Mouse (Mus musculus): Measurements from ENCODE around the gene Hoxc13. TPM values are rescaled to one million over a fixed set of nuclear protein-coding genes. Genes with fewer than 3 reads are reported as not detected.

Gene Hoxc13
- total and polyA plus RNA-seq, 2 experiments from 2014 or later = 0.16 TPM; not detected in 1

GRCm38 (mm10) chr15:102976631-102977422 is 55.9 kb downstream of the Hoxc13 start:
- no peak overlapping the region for H3K27ac ChIP-seq (ENCODE audit: low read depth, low read length)
- no peaks in the 10 kb centered on the region for H3K4me1 ChIP-seq (ENCODE audit: insufficient read depth, low read length)
- H3K36me3 ChIP-seq (ENCODE audit: insufficient read depth, low read length) = no peaks in the 10 kb centered on the region
- H3K4me3 ChIP-seq (ENCODE audit: low read depth, low read length) = no peak overlapping the region
- H3K9ac ChIP-seq (replicated peaks; ENCODE audit: low read length, poor library complexity, severe bottlenecking) = no peak overlapping the region
- ATAC-seq (ENCODE audit: low FRiP score) (no peak), DNase-seq (ENCODE audit: low spot score) (no peak)
- no peaks in the 10 kb centered on the region for H3K9me3 ChIP-seq (ENCODE audit: low read length)
- TF ChIP-seq CTCF (IDR thresholded peaks at IDR 0.05) = no peak
- WGBS = 1% methylated on average over 37 of the region's 37 CpGs
- no peak overlapping the region for H3K4me2 ChIP-seq (ENCODE audit: low read depth, low read length, poor library complexity, severe bottlenecking)
- H3K27me3 ChIP-seq (ENCODE audit: insufficient read depth, low read length) = peaks cover 88% of the 10 kb centered on the region

DNA sequence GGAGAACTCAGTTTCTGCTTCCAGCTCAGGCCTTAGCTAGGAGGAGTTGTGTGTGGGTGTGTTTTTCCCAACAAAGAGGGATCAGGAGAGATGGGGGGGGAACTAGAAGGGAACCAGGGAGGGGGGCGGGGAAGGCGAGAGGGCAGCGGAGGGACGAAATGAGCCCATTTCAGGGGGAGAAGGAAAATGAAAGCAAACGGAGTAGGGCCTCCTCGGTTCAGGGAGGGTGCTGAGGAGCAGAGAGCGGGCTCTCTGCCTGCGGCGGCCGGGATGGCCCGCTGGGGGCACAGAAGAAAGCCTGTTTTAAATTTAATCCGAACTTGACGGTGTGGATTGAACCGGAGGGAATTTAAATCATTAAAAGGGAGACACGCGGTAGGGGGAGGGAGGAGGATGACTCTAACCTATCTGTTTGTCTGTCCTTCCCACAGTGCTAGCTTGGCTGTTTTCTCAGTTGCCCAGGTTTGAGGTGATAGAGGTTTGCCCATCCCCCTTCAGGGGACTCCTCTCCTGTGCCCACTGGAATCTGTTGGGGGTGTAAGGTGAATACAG is 56.6 kb downstream of the Hoxc13 start:
- Histone ChIP-seq H3K27ac (ENCODE audit: low read depth, low read length) (no peak overlapping the region), H3K4me2 (ENCODE audit: low read depth, low read length, poor library complexity, severe bottlenecking) (no peak overlapping the region), H3K36me3 (ENCODE audit: insufficient read depth, low read length) (no peaks in the 10 kb centered on the region), H3K4me3 (ENCODE audit: low read depth, low read length) (no peak overlapping the region), H3K27me3 (ENCODE audit: insufficient read depth, low read length) (peaks cover 89% of the 10 kb centered on the region), H3K9me3 (ENCODE audit: low read length) (no peaks in the 10 kb centered on the region), H3K9ac (replicated peaks; ENCODE audit: low read length, poor library complexity, severe bottlenecking) (no peak overlapping the region), H3K4me1 (ENCODE audit: insufficient read depth, low read length) (no peaks in the 10 kb centered on the region)
- ATAC-seq (ENCODE audit: low FRiP score) (no peak), DNase-seq (ENCODE audit: low spot score) (no peak)
- 3% methylated on average over 16 of the region's 16 CpGs for WGBS
- TF ChIP-seq CTCF (IDR thresholded peaks at IDR 0.05) = no peak

Small RNAs within 50 kb of the gene (microRNA-seq; reads per million reads assigned to microRNA genes)
- gene Mir196a-2 (ENCODE audit: borderline number of aligned reads) = not detected

Other genes starting within 250 kb of the Hoxc13 start
- 187 and 348 TPM in 2 replicates for gene Atp5g2, start 248.8 kb upstream of the Hoxc13 start, total RNA-seq (2014; rRNA removed)
- gene Atp5g2, start 248.8 kb upstream of the Hoxc13 start, polyA plus RNA-seq (2015; fragmentation: Nextera tagmentation; extraction: Ambion mirVana) = 54.4 and 76.5 TPM in 2 replicates
- gene Calcoco1, start 198.9 kb upstream of the Hoxc13 start, total RNA-seq (2014; rRNA removed) = 34.4 and 34.7 TPM in 2 replicates
- 27.1 and 27.2 TPM in 2 replicates for gene Calcoco1, start 198.9 kb upstream of the Hoxc13 start, polyA plus RNA-seq (2015; fragmentation: Nextera tagmentation; extraction: Ambion mirVana)
- not detected in 2 replicates for gene Hoxc12, start 15.7 kb downstream of the Hoxc13 start, total RNA-seq (2014; rRNA removed)
- not detected in 2 replicates for gene Hoxc12, start 15.7 kb downstream of the Hoxc13 start, polyA plus RNA-seq (2015; fragmentation: Nextera tagmentation; extraction: Ambion mirVana)
- gene Hoxc11, start 33.3 kb downstream of the Hoxc13 start, total RNA-seq (2014; rRNA removed) = not detected in 2 replicates
- gene Hoxc11, start 33.3 kb downstream of the Hoxc13 start, polyA plus RNA-seq (2015; fragmentation: Nextera tagmentation; extraction: Ambion mirVana) = not detected in 2 replicates
- gene Hoxc10, start 45.7 kb downstream of the Hoxc13 start, total RNA-seq (2014; rRNA removed) = not detected in 2 replicates
- not detected in 2 replicates for gene Hoxc10, start 45.7 kb downstream of the Hoxc13 start, polyA plus RNA-seq (2015; fragmentation: Nextera tagmentation; extraction: Ambion mirVana)
- gene Hoxc5, start 46.3 kb downstream of the Hoxc13 start, total RNA-seq (2014; rRNA removed) = 0.88 TPM in 1 of 2 replicates, not detected in the other
- not detected in 2 replicates for gene Hoxc5, start 46.3 kb downstream of the Hoxc13 start, polyA plus RNA-seq (2015; fragmentation: Nextera tagmentation; extraction: Ambion mirVana)
- not detected in 2 replicates for gene Hoxc9, start 55.3 kb downstream of the Hoxc13 start, total RNA-seq (2014; rRNA removed)
- not detected in 2 replicates for gene Hoxc9, start 55.3 kb downstream of the Hoxc13 start, polyA plus RNA-seq (2015; fragmentation: Nextera tagmentation; extraction: Ambion mirVana)
- gene Hoxc8, start 69.5 kb downstream of the Hoxc13 start, total RNA-seq (2014; rRNA removed) = not detected in 2 replicates
- not detected in 2 replicates for gene Hoxc8, start 69.5 kb downstream of the Hoxc13 start, polyA plus RNA-seq (2015; fragmentation: Nextera tagmentation; extraction: Ambion mirVana)
- gene Hoxc6, start 77.2 kb downstream of the Hoxc13 start, total RNA-seq (2014; rRNA removed) = not detected in 2 replicates
- gene Hoxc6, start 77.2 kb downstream of the Hoxc13 start, polyA plus RNA-seq (2015; fragmentation: Nextera tagmentation; extraction: Ambion mirVana) = not detected in 2 replicates
- gene Hoxc4, start 97.8 kb downstream of the Hoxc13 start, total RNA-seq (2014; rRNA removed) = 2.2 TPM in 1 of 2 replicates, not detected in the other
- gene Hoxc4, start 97.8 kb downstream of the Hoxc13 start, polyA plus RNA-seq (2015; fragmentation: Nextera tagmentation; extraction: Ambion mirVana) = not detected in 2 replicates
- 33.2 and 42.9 TPM in 2 replicates for gene Smug1, start 246.0 kb downstream of the Hoxc13 start, total RNA-seq (2014; rRNA removed)
- gene Smug1, start 246.0 kb downstream of the Hoxc13 start, polyA plus RNA-seq (2015; fragmentation: Nextera tagmentation; extraction: Ambion mirVana) = 13.6 and 14.1 TPM in 2 replicates